Mouse (Mus musculus) heart, postnatal 0 days (tissue): ENCODE data around the gene Cox6a1.

Experiments
- CTCF ChIP-seq: IDR thresholded peaks from 2 replicates; pipeline ENCODE4 v1.5.1; 2016; ENCODE audit warnings: antibody characterized with exemption, control low read depth, low read depth
- EP300 ChIP-seq: IDR thresholded peaks from 2 replicates; pipeline ENCODE4 v1.6.1; 2016; ENCODE audit warnings: antibody characterized with exemption, low read depth

DNA sequence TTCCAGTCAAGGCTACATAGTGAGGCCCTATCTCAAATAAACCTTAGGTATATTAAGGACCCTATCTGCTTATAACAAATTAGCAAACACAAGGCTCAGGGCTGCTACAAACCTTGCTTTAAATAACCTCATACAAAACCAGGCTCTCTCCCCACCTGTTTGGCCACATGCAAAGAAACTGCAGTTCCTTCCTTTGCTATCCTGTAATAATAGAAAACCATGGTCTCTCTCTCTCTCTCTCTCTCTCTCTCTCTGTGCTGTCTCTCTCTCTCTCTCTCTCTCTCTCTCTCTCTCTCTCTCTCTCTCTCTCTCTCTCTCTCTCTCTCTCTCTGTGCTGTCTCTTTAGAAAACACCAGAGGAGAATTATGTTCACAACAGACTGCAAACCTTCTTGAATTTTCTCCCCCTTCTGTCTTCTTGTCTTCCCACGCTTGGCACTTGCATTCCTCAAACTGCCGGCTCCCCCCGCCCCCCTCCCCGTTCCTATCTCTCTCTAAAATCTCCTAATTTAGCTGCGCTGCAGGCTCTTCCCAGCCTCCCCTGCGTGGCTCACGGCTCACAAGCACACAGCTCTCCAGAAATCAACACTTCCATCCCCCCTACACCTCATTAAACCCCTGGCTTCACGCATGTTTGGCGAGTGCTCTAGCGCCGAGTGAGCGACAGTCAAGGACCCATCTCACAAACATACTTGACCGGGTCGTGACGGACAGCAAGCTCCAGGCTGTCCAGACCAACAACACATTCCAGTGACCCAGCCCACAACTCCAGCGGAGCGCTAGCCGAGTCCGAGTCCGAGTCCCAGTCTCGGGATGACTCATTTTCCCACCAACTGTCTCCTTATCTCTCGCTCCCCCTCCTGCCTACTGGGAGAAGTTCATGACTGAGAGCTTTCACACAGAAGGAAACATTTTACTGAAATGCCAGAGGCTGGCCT is 29.5 kb downstream of the Cox6a1 start:
- peak; percentile 60 for TF ChIP-seq CTCF
- TF ChIP-seq EP300 = no peak
